32 mouse cellular contexts compared by ENCODE assay signal in the genomic region with DNA sequence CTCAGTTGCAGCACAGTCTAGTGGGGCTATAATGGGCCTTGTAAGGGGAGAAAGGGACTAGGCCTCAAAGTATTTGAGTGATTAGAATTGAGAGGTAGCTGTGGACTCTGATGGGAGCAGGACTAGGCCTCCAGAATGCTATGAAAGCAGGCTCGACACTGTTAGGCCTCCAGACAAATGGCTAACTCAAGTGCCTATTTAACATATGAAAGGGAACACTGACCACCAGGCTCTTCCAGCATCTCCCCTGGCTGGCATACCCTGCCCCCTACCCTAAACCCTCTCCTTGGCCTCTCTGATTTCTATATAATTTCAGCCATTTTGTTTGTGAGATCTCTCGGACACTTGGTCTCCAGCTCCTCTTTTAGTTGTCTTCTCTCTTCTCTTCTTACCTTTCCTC. TPM values are rescaled to one million over a fixed set of nuclear protein-coding genes. Genes with fewer than 3 reads are reported as not detected.
DNase-seq lines count a peak whose midpoint lies in the region; ATAC-seq lines count a peak whose summit lies in the region.
"Had no signal": no experiment of that assay in that cellular context is flagged by ENCODE, and none has a peak within 500 bp of the region (broad histone marks: within the 10 kb centered on the region; RNA-seq: fewer than 3 reads in every experiment).

No protein-coding gene starts in this region.

- ATAC-seq in forebrain, embryonic 12.5 days (ENCODE audit: low FRiP score) = no peak
- no peak for ATAC-seq in forebrain, embryonic 16.5 days
- ATAC-seq in midbrain, embryonic 14.5 days (ENCODE audit: low FRiP score, low TSS enrichment) = no peak
- no peak for ATAC-seq in inflammation-experienced regulatory T-cells, adult 6 months
- ATAC-seq: CD4-positive, CD25-positive, alpha-beta regulatory T cell, adult 4 months; midbrain, embryonic 15.5 days had no signal

- 38% methylated on average over 2 of the region's 2 CpGs for WGBS in forebrain, embryonic 12.5 days
- WGBS in forebrain, embryonic 16.5 days = 44% methylated on average over 2 of the region's 2 CpGs
- 57% methylated on average over 2 of the region's 2 CpGs for WGBS in midbrain, embryonic 10.5 days
- WGBS in midbrain, embryonic 14.5 days = 51% methylated on average over 2 of the region's 2 CpGs

- H3K4me2 ChIP-seq in forebrain, embryonic 12.5 days = no peak overlapping the region
- no peak overlapping the region for H3K4me2 ChIP-seq in forebrain, embryonic 16.5 days (ENCODE audit: low read length)
- no peak overlapping the region for H3K4me2 ChIP-seq in midbrain, embryonic 14.5 days (ENCODE audit: low read length)
- H3K4me2 ChIP-seq: embryonic facial prominence, embryonic 12.5 days; heart, embryonic 11.5 days; hindbrain, embryonic 14.5 days; limb, embryonic 12.5 days; midbrain, embryonic 15.5 days; stomach, embryonic 15.5 days had no signal

- no peak overlapping the region for H3K4me3 ChIP-seq in forebrain, embryonic 12.5 days (replicated peaks)
- no peak overlapping the region for H3K4me3 ChIP-seq in forebrain, embryonic 16.5 days (replicated peaks; ENCODE audit: low read length)
- H3K4me3 ChIP-seq in midbrain, embryonic 10.5 days = no peak overlapping the region
- no peak overlapping the region for H3K4me3 ChIP-seq in midbrain, embryonic 14.5 days (replicated peaks; ENCODE audit: low read depth, low read length)
- H3K4me3 ChIP-seq: embryonic facial prominence, embryonic 12.5 days; gastrocnemius, adult 2 months; layer of hippocampus, adult 2 months; left cerebral cortex, adult 2 months; limb, embryonic 12.5 days; megakaryocyte, embryonic 14.5 days; midbrain, embryonic 15.5 days; stomach, embryonic 15.5 days had no signal

- H3K9me3 ChIP-seq in forebrain, embryonic 12.5 days = no peaks in the 10 kb centered on the region
- H3K9me3 ChIP-seq in forebrain, embryonic 16.5 days (ENCODE audit: control insufficient read depth, low read length) = no peaks in the 10 kb centered on the region
- H3K9me3 ChIP-seq in midbrain, embryonic 10.5 days (replicated peaks) = no peaks in the 10 kb centered on the region
- H3K9me3 ChIP-seq in midbrain, embryonic 14.5 days (ENCODE audit: control insufficient read depth, low read length) = no peaks in the 10 kb centered on the region
- H3K9me3 ChIP-seq: embryonic facial prominence, embryonic 12.5 days; midbrain, embryonic 15.5 days; stomach, embryonic 15.5 days had no signal

- 0 out of 2 replicates have a peak overlapping the region, but pooled peaks have one; percentile 19 for H3K27ac ChIP-seq in forebrain, embryonic 12.5 days
- no peak overlapping the region for H3K27ac ChIP-seq in forebrain, embryonic 16.5 days (ENCODE audit: low read length)
- peak overlapping the region; percentile 64 for H3K27ac ChIP-seq in midbrain, embryonic 10.5 days (replicated peaks)
- no peak overlapping the region for H3K27ac ChIP-seq in midbrain, embryonic 14.5 days (replicated peaks; ENCODE audit: low read depth, low read length)
- H3K27ac ChIP-seq: embryonic facial prominence, embryonic 12.5 days; gastrocnemius, adult 2 months; hindbrain, embryonic 14.5 days; layer of hippocampus, adult 2 months; left cerebral cortex, adult 2 months; limb, embryonic 12.5 days; midbrain, embryonic 15.5 days; stomach, embryonic 15.5 days had no signal

- no peaks in the 10 kb centered on the region for H3K27me3 ChIP-seq in forebrain, embryonic 12.5 days
- no peaks in the 10 kb centered on the region for H3K27me3 ChIP-seq in forebrain, embryonic 16.5 days (replicated peaks; ENCODE audit: control insufficient read depth, insufficient read depth, low read length)
- no peaks in the 10 kb centered on the region for H3K27me3 ChIP-seq in midbrain, embryonic 10.5 days (ENCODE audit: low read depth, poor library complexity, severe bottlenecking)
- no peaks in the 10 kb centered on the region for H3K27me3 ChIP-seq in midbrain, embryonic 14.5 days (ENCODE audit: control insufficient read depth, insufficient read depth, low read length)
- H3K27me3 ChIP-seq: embryonic facial prominence, embryonic 12.5 days; limb, embryonic 12.5 days; midbrain, embryonic 15.5 days; stomach, embryonic 15.5 days had no signal

- no peak overlapping the region for H3K9ac ChIP-seq in forebrain, embryonic 12.5 days
- no peak overlapping the region for H3K9ac ChIP-seq in forebrain, embryonic 16.5 days (replicated peaks; ENCODE audit: low read depth, low read length)
- no peak overlapping the region for H3K9ac ChIP-seq in midbrain, embryonic 14.5 days (replicated peaks; ENCODE audit: low read length)
- H3K9ac ChIP-seq: embryonic facial prominence, embryonic 12.5 days; hindbrain, embryonic 14.5 days; limb, embryonic 12.5 days; midbrain, embryonic 15.5 days; stomach, embryonic 15.5 days had no signal

- H3K36me3 ChIP-seq in forebrain, embryonic 12.5 days (replicated peaks) = no peaks in the 10 kb centered on the region
- no peaks in the 10 kb centered on the region for H3K36me3 ChIP-seq in forebrain, embryonic 16.5 days (ENCODE audit: control insufficient read depth, insufficient read depth)
- H3K36me3 ChIP-seq in midbrain, embryonic 10.5 days = no peaks in the 10 kb centered on the region
- H3K36me3 ChIP-seq in midbrain, embryonic 14.5 days (ENCODE audit: control insufficient read depth, insufficient read depth, low read length) = no peaks in the 10 kb centered on the region
- H3K36me3 ChIP-seq: embryonic facial prominence, embryonic 12.5 days; limb, embryonic 12.5 days; midbrain, embryonic 15.5 days; stomach, embryonic 15.5 days had no signal

- peaks cover 6% of the 10 kb centered on the region for H3K4me1 ChIP-seq in forebrain, embryonic 12.5 days
- H3K4me1 ChIP-seq in forebrain, embryonic 16.5 days (replicated peaks; ENCODE audit: control insufficient read depth, insufficient read depth, low read length) = no peaks in the 10 kb centered on the region
- H3K4me1 ChIP-seq in midbrain, embryonic 10.5 days = peaks cover 28% of the 10 kb centered on the region
- no peaks in the 10 kb centered on the region for H3K4me1 ChIP-seq in midbrain, embryonic 14.5 days (ENCODE audit: control insufficient read depth, insufficient read depth, low read length)
- H3K4me1 ChIP-seq: embryonic facial prominence, embryonic 12.5 days; limb, embryonic 12.5 days; megakaryocyte, embryonic 14.5 days; midbrain, embryonic 15.5 days; stomach, embryonic 15.5 days had no signal

- no peak for DNase-seq in midbrain, embryonic 10.5 days (ENCODE audit: low spot score)
- DNase-seq in midbrain, embryonic 14.5 days = no peak
- DNase-seq in ZHBTc4 (ENCODE audit: low read depth, low spot score) = peak; percentile 23
- no peak for DNase-seq in adrenal gland, adult 2 months
- DNase-seq: adrenal gland, postnatal 10 days; cerebellum, adult 8-10 months; cerebellum, postnatal 25 days; embryo, embryonic 11 days; gastrocnemius, adult 2 months; gastrocnemius, postnatal 36 days; heart, adult 18-20 months; heart, postnatal 36 days; kidney, adult 2 months; kidney, postnatal 36 days; lung, postnatal 36 days; right cerebral cortex, postnatal 25 days; thymus, adult 18-20 months; thymus, postnatal 36 days had no signal

RNA-seq across cellular contexts. Expression of a gene that starts 8.1 kb away (rescaled TPM):
- 5.9 and 6.0 TPM in 2 replicates for polyA plus RNA-seq in forebrain, embryonic 12.5 days (2016; fragmentation: Nextera tagmentation; extraction: Ambion mirVana)
- 4.9 and 9.0 TPM in 2 replicates for polyA plus RNA-seq in forebrain, embryonic 16.5 days (2015; fragmentation: Nextera tagmentation; extraction: Ambion mirVana)
- polyA plus RNA-seq in midbrain, embryonic 10.5 days (2016; fragmentation: Nextera tagmentation; extraction: Ambion mirVana) = 5.7 and 5.9 TPM in 2 replicates
- polyA plus RNA-seq in midbrain, embryonic 14.5 days (2014; fragmentation: Nextera tagmentation; extraction: Ambion mirVana) = 5.9 and 7.7 TPM in 2 replicates
- 1 to 10 TPM; 1.2 to 1.4 TPM for total RNA-seq in adrenal gland, adult 2 months (2021)
- 0.18 and 0.28 TPM in 2 replicates for polyA plus RNA-seq in adrenal gland, adult 2 months (2012; rRNA removed)
- polyA plus RNA-seq in inflammation-experienced regulatory T-cells, adult 6 months (2017; shearing (Covaris generic)) = under 1 TPM in 1 of 3 experiments, not detected in 2; 0.11 TPM
- total RNA-seq: neutrophil, adult 5-6 weeks had no signal

RNA-seq across cellular contexts. Expression of a gene that starts 43.0 kb away (rescaled TPM):
- polyA plus RNA-seq in forebrain, embryonic 12.5 days (2016; fragmentation: Nextera tagmentation; extraction: Ambion mirVana) = 27.6 and 28.8 TPM in 2 replicates
- 24.4 and 27.9 TPM in 2 replicates for polyA plus RNA-seq in forebrain, embryonic 16.5 days (2015; fragmentation: Nextera tagmentation; extraction: Ambion mirVana)
- polyA plus RNA-seq in midbrain, embryonic 10.5 days (2016; fragmentation: Nextera tagmentation; extraction: Ambion mirVana) = 17.9 and 21.7 TPM in 2 replicates
- 24.2 and 28.7 TPM in 2 replicates for polyA plus RNA-seq in midbrain, embryonic 14.5 days (2014; fragmentation: Nextera tagmentation; extraction: Ambion mirVana)
- total RNA-seq in adrenal gland, adult 2 months (2021) = 10 to 100 TPM; 27.0 to 36.2 TPM
- 27.6 and 35.8 TPM in 2 replicates for polyA plus RNA-seq in adrenal gland, adult 2 months (2012; rRNA removed)
- polyA plus RNA-seq in inflammation-experienced regulatory T-cells, adult 6 months (2017; shearing (Covaris generic)) = 10 to 100 TPM in 2 of 3 experiments, 1 to 10 TPM in 1; 9.4 to 20.5 (median 15.2) TPM

Comparison
In these comparisons a context has a peak if more than half of its experiments do, and no peak if none do; other contexts are left out.
1. H3K27ac ChIP-seq: peak in forebrain, embryonic 12.5 days (single experiment) and midbrain, embryonic 10.5 days (single experiment); none in forebrain, embryonic 16.5 days (single experiment) and midbrain, embryonic 14.5 days (single experiment).